Mouse (Mus musculus): ENCODE data around the gene Iqsec1.

DNA sequence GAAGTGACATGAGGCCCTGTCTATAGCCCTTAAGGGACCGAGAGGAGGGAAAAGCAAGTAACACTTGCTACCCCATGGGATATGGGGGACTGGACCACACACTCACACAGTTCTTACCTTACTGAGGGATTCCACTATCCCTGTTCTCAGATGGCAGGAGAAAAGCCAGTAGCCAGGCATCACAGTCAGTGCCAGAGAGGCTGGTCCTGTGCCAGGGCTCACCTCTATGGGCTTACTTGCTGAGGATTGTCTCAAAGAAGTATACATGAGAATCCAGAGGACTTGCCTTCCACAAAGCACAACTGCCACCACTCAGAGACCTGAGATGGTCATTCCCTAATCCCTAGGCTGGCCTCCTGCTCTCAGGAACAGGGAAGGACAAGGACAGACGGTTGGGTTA lies 296.1 kb downstream of the Iqsec1 start:
- TF ChIP-seq CTCF (IDR thresholded peaks at IDR 0.05; ENCODE audit: extremely low read depth, insufficient read length, insufficient replicate concordance, low read depth, low read length) (no peak), POLR2A (IDR thresholded peaks at IDR 0.05; ENCODE audit: low read depth, low read length) (no peak)
